Mouse (Mus musculus) G1E (cell line): ENCODE results near the gene 2010106E10Rik. TPM values are rescaled to one million over a fixed set of nuclear protein-coding genes. Genes with fewer than 3 reads are reported as not detected.

Source experiments
- ATAC-seq: 2 replicates; pipeline ENCODE4 v1.8.0; 2016; ENCODE audit warnings: mild to moderate bottlenecking; ENCODE audit not compliant: insufficient number of reproducible peaks, poor library complexity, low FRiP score, severe bottlenecking; ENCODE audit errors: extremely low read depth
- DNase-seq: peaks from one replicate; pipeline ENCODE4 v3.0.0; 2012; ENCODE audit warnings: low spot score
- H3K27me3 ChIP-seq: 2 replicates; pipeline ENCODE4 v1.6.1; 2012; ENCODE audit warnings: mild to moderate bottlenecking, low read length, inconsistent platforms; ENCODE audit not compliant: insufficient read depth
- H3K36me3 ChIP-seq: replicated peaks from 2 replicates; pipeline ENCODE3; 2012; ENCODE audit warnings: mild to moderate bottlenecking, inconsistent platforms
- H3K4me1 ChIP-seq: 2 replicates; pipeline ENCODE4 v1.6.1; 2012; ENCODE audit warnings: low read depth, low read length, inconsistent platforms, mixed read lengths; ENCODE audit not compliant: insufficient read depth
- H3K4me3 ChIP-seq: 2 replicates; pipeline ENCODE4 v1.5.1; 2012; ENCODE audit warnings: low read depth, mild to moderate bottlenecking, inconsistent platforms, low read length, moderate library complexity, mixed read lengths
- H3K9me3 ChIP-seq: replicated peaks from 2 replicates; pipeline ENCODE4 v1.6.1; 2012; ENCODE audit warnings: inconsistent platforms
- CTCF ChIP-seq: IDR thresholded peaks from 2 replicates; pipeline ENCODE4 v1.5.1; 2012; ENCODE audit warnings: low read depth, low read length, inconsistent platforms, mixed read lengths
- GATA1 ChIP-seq: IDR thresholded peaks from 2 replicates; pipeline ENCODE4 v1.6.1; 2012; ENCODE audit warnings: borderline replicate concordance, low read length, inconsistent platforms, mixed read lengths
- GATA2 ChIP-seq: IDR thresholded peaks from 2 replicates; pipeline ENCODE4 v1.6.1; 2012; ENCODE audit warnings: low read depth, low read length, inconsistent platforms, borderline replicate concordance
- POLR2AphosphoS5 ChIP-seq: IDR thresholded peaks from 2 replicates; pipeline ENCODE4 v1.6.1; 2012; ENCODE audit warnings: low read depth, low read length, inconsistent platforms; ENCODE audit not compliant: insufficient replicate concordance
- TAL1 ChIP-seq: conservative IDR thresholded peaks from 2 replicates; pipeline ENCODE4 v1.6.1; 2012; ENCODE audit warnings: low read depth, low read length, inconsistent platforms, mixed read lengths
- polyA plus RNA-seq: library from polyadenylated mRNA; stranded (reverse); fragments of >175 nt; gene quantifications from 2 replicates; pipeline ENCODE4 v1.2.3, GENCODE M21; 2012
- total RNA-seq, 2 experiments: library from RNA; stranded (forward) in 1 of 2; stranded (reverse) in 1 of 2; fragments of 200-1000 nt in 1 of 2; fragments of >200 nt in 1 of 2; fragmentation: Nextera tagmentation in 1 of 2; gene quantifications; 2 replicates each; pipeline ENCODE4 v1.2.3; 2014 to 2017

Gene 2010106E10Rik
- total RNA-seq (2014; fragmentation: Nextera tagmentation) = not detected in 2 replicates
- total RNA-seq (2017) = not detected in 2 replicates
- not detected in 2 replicates for polyA plus RNA-seq

- TF ChIP-seq POLR2AphosphoS5 (no peak), GATA2 (no peak), TAL1 (no peak), GATA1 (no peak)
- no peaks in the 10 kb centered on the region for H3K36me3 ChIP-seq
- no peaks in the 10 kb centered on the region for H3K4me1 ChIP-seq
- no peaks in the 10 kb centered on the region for H3K9me3 ChIP-seq
- no peaks in the 10 kb centered on the region for H3K27me3 ChIP-seq
- ATAC-seq (no peak), DNase-seq (no peak)
- H3K4me3 ChIP-seq = no peak within 1 kb of the TSS
These were observed at the start of gene 2010106E10Rik for GRCm38 (mm10) chrX:112494974-112495373. Gene 2010106E10Rik, plus strand, starts transcription at chrX:112495274.

DNA sequence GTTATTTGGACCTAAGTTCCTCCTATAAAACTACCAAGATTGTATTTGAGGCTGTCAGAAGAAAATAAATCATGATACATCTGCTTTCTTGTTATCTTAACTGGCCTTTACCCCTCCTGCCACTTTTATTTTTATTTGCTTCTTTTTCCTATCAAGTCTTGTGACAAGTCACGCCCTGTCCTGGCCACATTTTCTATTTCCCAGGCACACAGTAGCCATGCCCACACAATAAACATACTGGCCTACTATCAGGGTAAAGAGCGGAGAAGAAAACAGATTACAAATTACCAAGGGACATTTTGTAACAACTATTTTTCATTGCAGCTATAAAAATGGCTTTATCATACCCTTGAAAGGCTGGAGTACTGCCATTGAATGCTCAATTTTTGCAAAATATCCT is 10.6 kb downstream of the 2010106E10Rik start:
- Histone ChIP-seq H3K4me3 (no peak overlapping the region), H3K36me3 (no peaks in the 10 kb centered on the region), H3K27me3 (no peaks in the 10 kb centered on the region), H3K9me3 (no peaks in the 10 kb centered on the region), H3K4me1 (no peaks in the 10 kb centered on the region)
- ATAC-seq (no peak), DNase-seq (no peak)
- TF ChIP-seq CTCF = no peak
- TF ChIP-seq GATA2 = no peak

DNA sequence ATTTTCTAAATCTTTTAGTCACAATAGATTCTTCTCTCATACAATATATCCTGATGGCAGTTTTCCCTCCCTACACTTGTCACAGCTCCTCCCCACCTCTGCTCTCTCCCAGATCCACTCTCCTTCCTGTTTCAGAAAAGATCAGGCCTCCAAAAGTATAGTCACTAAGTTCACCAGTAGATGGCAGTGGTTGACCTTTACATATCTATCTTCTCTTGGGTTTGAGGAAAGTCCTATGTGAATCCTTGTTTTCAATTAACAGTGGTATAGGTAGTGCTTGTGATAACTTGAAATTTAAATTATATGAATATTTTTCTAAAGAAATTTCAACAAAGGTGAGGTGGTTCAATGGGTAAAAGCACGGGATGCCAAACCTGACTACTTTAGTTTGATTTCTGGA is 29.7 kb downstream of the 2010106E10Rik start:
- Histone ChIP-seq H3K9me3 (no peaks in the 10 kb centered on the region), H3K27me3 (no peaks in the 10 kb centered on the region), H3K4me3 (no peak overlapping the region), H3K4me1 (no peaks in the 10 kb centered on the region), H3K36me3 (no peaks in the 10 kb centered on the region)
- DNase-seq (no peak), ATAC-seq (peak; percentile 49; the same call in 1 of the 2 replicates)
- TF ChIP-seq CTCF (no peak), GATA1 (no peak), TAL1 (no peak)

GRCm38 (mm10) chrX:112543115-112543514 is 48.0 kb downstream of the 2010106E10Rik start:
- Histone ChIP-seq H3K4me1 (no peaks in the 10 kb centered on the region), H3K4me3 (no peak overlapping the region), H3K36me3 (no peaks in the 10 kb centered on the region), H3K9me3 (no peaks in the 10 kb centered on the region), H3K27me3 (no peaks in the 10 kb centered on the region)
- ATAC-seq (no peak), DNase-seq (no peak)
- TF ChIP-seq GATA2 (no peak), TAL1 (no peak), CTCF (no peak), POLR2AphosphoS5 (no peak), GATA1 (no peak)

- no peaks in the 10 kb centered on the region for H3K4me1 ChIP-seq
- no peaks in the 10 kb centered on the region for H3K27me3 ChIP-seq
- no peaks in the 10 kb centered on the region for H3K36me3 ChIP-seq
- DNase-seq (no peak), ATAC-seq (no peak)
- H3K9me3 ChIP-seq = no peaks in the 10 kb centered on the region
- TF ChIP-seq GATA2 (no peak), TAL1 (no peak), GATA1 (no peak), CTCF (no peak), POLR2AphosphoS5 (no peak)
- no peak overlapping the region for H3K4me3 ChIP-seq
These were observed 72.6 kb downstream of the 2010106E10Rik start for GRCm38 (mm10) chrX:112567716-112568115.

DNA sequence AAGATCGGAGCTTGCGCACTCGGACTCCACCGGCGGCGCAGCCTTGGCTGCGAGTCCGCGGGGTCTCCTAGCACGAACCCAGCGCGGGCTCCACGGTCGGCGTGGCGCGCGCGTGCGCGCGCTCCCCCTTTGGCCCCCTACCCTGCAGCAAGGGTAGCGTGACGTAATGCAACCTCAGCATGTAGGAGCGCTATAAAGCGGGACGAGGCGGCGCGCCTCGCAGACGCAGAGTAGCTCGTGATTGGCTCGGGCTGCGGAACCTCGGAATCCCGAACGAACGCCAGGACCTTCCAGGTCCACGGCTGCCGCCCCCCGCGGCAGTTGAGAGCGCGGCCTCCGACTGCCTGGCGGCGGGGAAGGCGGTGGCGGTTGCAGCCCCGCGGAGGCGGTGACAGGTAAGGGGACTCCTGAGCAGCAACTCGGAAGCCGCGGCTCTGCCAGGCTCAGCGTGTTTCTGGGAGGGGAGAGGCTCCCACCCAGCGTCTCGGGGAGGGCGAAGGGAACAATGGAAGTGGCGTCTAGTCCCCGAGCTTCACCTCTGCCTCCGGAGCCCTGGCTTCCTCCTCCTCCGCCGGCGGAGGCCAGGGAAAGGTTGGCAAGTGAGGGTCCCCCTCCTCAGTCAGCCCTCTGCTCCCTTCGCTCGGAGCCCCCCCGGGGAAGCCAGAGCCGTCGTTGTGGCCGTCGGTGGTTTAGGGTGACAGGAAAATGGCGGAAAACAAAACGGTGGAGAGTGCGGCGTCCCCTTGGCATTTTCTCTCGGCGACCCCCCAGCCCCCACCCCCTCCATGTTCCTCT is 105.6 kb downstream of the 2010106E10Rik start, which contains the start of gene Zfp711:
Zfp711 (plus strand) TSS at position 16 of the 795 bp plus-strand sequence.
- TF ChIP-seq TAL1 = no peak
- TF ChIP-seq GATA2 = no peak
- TF ChIP-seq CTCF = no peak
- TF ChIP-seq GATA1 = no peak
- Histone ChIP-seq H3K27me3 (no peaks in the 10 kb centered on the region), H3K4me1 (no peaks in the 10 kb centered on the region), H3K36me3 (no peaks in the 10 kb centered on the region), H3K4me3 (no peak within 1 kb of the TSS), H3K9me3 (peaks cover 9% of the 10 kb centered on the region)
- ATAC-seq = no peak
- no peak for DNase-seq
